Mouse (Mus musculus) adrenal gland, adult 2 months (tissue): ENCODE measurements around the gene Ttc22. TPM values are rescaled to one million over a fixed set of nuclear protein-coding genes. Genes with fewer than 3 reads are reported as not detected.

ENCODE experiments used
- DNase-seq: peaks from one replicate; pipeline ENCODE4 v3.0.0; 2021
- long read RNA-seq: library from polyadenylated mRNA; stranded (forward); transcript quantifications from one replicate; pipeline ENCODE4 v2.0.0, GENCODE M21; 2021
- polyA plus RNA-seq: library from polyadenylated mRNA; depleted of rRNA; stranded (reverse); fragments of >200 nt; gene quantifications from 2 replicates; pipeline ENCODE4 v1.2.3, GENCODE M21; 2012; rRNA removed
- total RNA-seq, 2 experiments: library from RNA; stranded (reverse); gene quantifications; 2 replicates each; pipeline ENCODE4 v1.2.3; 2021

Ttc22 gene
- total RNA-seq: under 1 TPM in 1 of 2 experiments, not detected in 1; 0.12 TPM
- polyA plus RNA-seq: 0.04 TPM in 1 of 2 replicates, not detected in the other
- long read RNA-seq: 0 reads

DNA sequence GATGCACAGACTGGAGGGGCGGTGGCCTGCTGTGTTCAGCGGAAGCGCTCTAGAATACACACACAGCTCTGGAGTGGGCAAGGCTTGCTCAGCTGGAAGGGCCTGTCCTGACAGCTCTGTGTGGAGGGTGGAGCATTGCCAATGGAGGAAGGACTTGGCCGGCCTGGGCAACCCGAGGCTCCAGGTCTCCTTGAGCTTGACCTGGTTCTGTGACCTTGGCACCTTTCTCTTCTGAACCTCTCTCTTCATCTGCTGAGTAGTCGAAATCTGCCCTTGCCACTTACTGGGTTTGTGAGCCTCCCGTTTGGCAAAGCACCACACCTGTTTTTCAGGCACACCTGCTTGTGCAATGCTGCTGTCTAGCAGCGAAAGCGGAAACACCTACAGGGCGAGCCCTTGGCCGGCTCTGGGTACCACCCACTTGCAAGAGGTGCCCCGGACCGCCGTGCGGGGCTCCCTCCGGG is at the start of gene Ttc22:
Gene Ttc22, plus strand, starts transcription at position 403 of the 464 bp plus-strand sequence.
- peak; percentile 55 for DNase-seq

DNA sequence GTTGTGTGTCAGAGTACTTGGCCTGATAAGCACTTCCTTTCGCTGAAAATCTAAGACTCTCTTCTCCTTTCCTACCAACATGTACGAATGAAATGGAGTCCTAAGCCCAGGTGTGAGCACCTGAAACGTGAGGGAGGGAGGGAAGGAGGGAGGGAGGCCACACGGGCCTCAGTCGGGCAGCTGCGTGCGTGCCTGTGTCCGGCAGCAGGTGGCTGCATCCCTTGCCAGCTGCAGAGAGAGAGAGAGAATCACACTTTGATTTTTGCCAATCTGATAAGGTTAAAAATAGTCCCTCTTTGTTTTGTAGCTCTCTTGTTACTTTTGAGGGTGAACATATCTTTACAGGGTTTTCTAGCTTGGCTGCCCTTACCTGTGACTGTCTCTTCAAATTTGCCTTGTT is 47.2 kb upstream of the Ttc22 start:
- no peak for DNase-seq

DNA sequence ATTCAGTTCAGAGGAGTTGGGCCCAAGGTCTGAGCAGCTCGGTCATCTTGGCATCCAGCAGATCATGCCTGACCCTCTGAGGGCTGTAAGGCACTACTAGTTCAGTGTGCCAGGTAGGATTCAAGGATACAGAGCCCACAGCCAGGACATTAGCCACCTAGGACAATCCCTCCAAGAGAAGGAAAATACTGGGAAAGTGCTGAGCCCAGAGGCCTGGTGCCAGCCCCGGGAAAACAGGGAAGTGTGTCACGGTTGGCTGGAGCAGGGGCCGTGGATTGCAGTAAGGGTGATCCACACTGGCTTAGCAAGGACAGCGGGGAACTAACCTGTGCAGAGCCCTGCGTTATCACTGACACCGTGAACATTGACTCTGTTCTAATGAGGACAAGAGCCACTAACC is 44.7 kb upstream of the Ttc22 start:
- DNase-seq: no peak

DNA sequence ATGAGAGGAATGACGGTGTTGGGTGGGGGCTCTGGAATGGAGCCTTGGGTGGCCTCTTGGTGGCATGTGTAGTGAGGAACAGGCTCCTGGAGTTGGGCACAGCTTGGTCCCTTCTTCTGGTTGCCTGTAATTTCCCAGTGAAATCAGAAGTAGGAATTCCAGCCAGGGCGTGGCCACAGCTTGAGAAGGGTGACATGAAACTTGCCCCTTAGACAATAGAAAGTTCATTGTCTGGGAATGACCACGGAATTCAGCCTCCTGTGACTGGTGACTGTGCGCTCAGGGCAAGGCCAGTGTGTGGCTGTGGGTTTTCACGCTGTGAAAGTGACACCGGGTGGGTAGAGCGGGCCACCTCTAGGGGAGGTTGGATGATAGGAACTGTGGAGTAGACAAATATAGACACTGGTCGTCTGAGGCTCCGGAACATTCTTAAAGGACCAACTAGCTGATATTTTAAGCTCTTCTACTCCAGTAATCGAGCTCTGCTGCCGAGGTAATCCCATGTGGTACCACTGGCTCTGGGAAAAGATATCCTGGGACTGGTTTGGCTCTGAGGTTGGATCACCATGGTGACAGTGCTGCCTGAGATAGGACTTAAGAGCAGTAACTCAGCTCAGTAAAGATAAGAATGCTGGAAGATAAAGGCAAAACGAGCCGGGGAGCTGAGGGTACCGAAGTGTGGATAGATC is 40.9 kb upstream of the Ttc22 start:
- no peak for DNase-seq

DNA sequence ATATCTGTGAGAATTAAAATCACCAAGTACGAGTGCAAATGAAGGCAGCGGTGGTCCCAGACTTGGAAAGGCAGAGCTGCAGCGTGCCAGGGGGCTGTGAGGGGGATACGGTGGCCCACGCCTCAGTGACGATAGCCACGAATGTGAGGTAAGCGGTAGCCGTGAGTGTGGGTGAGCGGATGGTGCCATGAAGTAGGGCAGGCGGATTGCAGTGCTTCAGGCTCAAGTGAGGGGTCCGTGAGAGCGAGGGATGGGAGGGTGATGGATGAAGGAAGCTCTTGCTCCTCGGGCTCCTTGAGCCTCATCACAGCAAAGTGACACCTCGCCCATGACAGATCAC is 40.4 kb upstream of the Ttc22 start:
- DNase-seq: no peak

DNA sequence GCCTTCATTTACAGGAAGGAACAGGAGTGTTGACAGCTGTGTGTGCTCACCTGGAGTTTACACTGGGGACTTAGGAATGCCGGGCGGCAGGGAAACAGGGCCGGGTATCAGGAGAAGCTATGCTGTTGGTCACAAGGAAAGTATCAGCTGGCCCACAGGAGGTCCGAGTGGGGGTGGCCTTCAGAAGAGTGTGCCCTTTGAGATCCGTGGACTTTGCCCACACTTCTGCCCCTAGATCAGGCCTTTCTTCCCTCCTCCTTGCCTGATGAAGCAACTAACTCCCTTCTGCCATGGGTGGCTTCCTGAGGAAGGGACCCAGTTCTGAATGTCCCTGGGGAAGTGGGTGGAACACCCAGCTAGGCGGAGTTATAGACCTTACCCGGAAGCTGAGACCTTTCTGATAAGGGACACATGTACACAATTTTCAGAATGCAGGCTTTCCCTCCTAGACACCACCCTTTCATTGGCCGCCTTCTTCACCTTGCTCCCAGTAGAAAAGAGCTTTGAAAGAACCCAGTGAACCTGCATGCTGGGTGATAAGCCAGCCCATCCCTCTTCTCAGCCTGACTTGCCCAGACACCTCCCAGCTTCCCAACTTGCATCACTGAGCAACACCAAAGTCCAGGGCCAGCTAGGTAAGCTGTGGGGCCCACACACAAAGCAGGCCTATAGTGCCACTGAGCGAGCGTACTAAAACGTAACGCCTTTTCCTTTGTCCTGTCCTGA is 39.6 kb upstream of the Ttc22 start:
- DNase-seq: no peak

DNA sequence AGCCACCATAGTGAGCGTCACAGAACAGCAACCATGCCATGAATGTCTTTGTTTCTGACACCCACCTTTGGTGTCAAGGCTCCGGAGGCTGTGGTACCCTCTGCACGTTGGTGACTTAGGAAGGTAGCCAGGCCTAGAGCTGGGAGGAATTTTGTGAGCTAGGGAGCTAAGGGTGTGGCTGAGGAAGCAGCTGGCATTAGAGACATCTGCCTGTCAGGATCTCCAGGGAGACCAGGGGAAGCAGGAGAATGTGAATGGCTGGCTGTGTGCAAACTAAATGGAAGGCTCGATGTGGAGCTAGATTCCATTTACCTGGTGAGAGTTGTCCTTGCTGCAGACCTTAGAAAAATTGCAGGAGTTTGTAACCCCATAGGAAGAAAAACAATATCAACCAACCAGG is 37.6 kb upstream of the Ttc22 start:
- DNase-seq: no peak

DNA sequence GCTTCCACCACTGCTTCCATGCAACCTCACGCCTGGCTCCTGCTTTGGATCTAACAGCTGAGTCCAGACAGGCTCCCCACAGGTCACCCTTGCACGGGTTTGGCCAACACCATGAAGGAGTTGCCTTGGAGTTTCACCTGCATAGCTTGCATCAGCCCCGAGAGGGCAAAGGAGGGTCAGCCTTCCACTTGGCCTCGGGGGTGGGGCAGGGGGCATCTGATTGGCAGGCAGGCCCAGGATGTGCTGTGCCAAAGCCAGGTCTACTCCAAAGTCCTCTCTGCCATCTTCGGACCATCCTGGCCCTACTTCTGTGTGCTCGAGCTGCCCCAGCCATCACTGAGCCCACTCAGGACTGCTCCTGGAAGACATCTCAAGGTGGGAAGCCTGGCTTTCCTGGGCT is 35.2 kb upstream of the Ttc22 start:
- DNase-seq: no peak

DNA sequence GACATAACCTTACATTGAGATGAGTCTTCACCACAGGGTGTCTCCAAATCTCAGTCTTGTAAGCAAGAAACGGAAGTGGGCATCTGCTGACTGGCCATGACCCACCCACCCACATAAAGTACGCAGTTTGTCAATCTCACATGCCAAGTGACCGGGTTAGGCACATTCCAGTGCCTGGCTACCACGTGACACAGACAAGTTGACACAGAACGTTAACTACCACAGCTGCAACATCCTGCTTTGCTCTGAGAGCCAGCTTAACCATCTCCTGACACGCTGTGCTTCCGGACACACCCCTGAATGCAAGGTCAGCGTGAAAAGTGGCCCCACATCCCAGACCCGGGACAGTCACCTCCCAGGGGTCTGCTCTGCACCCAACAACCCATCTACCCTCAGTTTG is 32.1 kb upstream of the Ttc22 start:
- no peak for DNase-seq

DNA sequence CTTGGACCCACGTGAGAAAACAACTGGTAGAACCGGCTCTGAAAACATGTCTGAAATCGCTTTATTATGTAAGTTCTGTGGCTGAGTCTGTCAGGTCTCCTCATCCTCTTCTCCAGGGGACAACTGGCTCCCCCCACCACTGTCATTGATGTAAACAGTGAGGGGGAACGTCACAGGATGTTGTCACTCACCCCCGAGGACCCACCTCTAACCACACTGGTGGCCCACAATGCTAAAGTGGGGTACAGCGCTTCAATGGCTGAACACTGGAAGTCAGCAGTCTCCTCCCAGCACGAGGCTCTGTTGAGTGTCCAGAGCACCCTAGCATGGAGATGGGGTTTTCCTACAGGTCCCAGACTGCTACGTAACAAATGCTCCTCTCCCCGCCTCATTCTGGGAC is 31.4 kb upstream of the Ttc22 start:
- DNase-seq: no peak

DNA sequence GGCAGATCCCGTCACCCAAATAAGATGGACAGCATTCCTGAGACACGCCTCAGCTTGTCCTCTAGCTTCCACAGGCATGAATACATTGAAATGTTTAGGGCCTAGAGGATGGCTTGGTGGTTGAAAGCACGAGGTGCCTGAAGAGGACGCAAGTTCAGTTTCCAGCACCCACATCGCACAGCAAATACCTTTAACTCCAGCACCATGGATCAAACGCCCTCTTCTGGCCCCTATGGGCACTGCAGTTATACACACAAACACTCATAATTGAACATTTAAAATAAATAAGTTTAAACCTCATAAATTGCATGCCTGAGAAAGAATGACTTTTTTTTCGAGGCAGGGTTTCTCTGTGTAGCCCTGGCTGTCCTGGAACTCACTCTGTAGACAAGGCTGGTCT is 28.6 kb upstream of the Ttc22 start:
- no peak for DNase-seq

DNA sequence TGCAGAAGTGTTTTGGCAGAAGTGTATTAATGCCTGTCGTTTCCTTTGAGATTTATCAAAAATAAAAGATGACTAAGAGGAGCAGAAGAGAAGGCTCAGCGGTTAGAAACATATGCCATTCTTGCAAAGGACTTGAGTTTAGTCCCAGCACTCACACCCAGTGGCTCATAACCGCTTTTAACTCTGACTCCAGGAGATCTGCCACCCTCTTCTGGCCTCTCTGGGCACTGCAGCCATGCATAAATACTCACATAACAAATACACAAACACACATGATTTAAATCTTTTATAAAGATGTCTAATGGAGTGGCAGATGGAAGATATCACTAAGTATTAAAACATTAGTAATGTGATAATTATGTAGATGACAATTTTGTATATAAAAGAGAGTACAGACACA is 26.0 kb upstream of the Ttc22 start:
- DNase-seq: no peak

DNA sequence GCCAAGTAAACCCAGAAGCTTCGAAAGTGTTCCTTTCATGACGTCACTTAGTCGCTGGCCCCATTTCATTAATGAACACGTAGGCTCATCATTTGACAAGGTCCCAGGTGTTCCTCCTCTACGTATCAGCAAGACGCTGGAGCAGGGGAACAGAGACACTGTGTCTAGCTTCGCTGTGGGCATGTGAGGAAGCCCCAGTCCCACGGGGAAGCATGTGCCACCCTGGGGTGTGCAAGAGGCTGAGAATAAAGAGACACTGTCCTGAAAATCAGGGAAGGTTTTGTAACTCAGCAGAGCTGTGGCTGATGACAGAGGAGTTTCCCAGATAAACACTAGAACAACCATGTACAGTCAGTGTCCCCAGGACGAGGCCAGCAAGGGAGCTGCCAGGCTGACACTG is 25.2 kb upstream of the Ttc22 start:
- no peak for DNase-seq

DNA sequence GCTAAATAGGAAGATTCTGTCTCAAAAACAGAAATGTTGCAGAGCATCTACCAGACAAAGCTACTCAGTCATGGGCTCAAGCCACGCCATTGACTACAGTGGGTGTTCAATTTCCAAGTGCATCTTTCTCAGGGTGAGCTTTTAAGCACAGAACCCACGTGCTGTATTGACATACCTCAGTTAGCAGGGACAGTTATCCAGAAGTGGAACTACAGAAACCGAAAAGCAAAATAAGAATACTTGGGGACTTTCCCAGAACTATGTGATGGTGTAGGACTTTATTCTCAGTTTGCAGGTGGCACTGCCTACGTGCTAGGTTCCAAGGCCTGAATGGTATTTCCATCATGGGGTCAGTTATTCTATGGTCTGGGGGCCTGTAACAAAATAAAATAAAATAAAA is 24.5 kb upstream of the Ttc22 start:
- DNase-seq: no peak

DNA sequence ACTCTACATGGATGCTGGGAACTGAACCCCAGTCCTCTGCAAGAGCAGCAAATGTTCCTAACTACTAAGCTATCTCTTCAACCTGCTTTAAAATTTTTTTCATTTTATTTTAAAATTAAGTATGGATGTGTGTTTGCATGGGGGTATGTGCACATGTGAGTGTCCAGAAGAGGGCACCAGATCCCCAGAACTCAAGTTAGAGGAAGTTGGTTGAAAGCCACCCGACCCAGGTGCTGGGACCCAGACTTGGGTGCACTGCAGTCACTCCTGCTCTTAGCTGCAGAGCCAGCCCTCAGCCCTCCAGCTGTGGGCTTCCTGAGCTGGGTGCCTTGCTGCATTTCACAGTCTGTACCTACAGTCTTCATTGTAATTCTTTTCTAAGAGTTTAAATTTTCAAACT is 22.8 kb upstream of the Ttc22 start:
- no peak for DNase-seq

DNA sequence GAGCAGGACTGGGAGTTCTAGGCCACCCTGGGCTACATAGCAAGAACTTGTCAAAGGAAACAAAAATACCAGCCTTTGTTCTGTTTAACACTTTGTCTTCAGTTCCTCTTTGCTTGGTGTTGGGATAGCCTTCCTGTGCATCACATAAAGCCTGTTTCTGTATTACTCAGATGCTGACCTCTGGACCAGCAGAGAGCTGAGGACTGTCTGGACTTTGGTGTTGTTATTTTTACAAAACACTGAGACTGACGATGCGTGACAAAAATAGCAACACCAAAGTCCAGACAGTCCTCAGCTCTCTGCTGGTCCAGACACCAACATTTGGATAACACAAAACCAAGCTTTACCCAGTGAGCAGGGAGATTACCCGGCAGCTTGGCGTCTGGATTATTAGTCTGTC is 21.5 kb upstream of the Ttc22 start:
- DNase-seq: no peak

DNA sequence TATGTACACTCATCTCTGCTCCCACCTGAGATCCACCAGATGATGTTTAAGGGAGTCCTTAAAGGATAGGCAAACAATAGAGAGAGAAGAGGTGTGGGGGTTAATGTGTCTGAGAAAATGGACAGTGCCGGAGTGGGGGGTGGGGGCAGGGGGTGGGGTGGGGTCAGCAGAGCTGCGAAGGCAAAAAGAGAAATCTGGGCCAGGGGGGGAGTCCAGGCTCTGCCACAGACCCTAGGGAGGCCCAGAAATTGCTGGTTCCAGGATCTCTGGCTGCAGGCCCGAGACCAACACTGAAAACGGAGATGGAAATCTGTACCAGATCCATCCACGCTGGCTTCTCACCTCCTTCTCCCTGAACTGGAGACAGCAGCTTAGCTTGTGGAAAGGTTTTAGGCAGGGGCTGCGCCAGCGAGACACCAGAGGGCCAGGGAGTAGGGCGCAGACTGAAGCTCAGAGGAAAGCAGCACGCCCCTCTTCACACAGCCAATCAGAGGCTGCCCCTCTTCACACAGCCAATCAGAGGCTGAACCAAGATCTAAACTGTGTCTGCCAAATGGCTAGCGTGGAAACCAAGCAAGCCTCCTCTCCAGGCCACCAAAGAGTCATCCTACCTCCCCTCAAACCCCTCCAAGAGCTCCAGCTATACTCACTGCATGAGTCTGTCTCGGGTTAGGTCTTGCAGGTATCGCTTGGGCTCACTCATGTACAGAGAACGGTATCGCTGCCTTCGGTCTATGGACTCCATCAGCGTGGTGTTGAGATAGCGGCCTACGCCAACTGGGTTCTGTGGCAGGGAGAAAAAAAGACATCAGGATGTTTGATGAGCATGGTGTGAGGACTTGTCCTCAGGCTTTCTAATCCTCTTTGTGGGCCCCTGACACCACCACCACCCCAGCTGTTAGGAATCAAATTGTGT is 15.3 kb upstream of the Ttc22 start:
- DNase-seq: no peak

DNA sequence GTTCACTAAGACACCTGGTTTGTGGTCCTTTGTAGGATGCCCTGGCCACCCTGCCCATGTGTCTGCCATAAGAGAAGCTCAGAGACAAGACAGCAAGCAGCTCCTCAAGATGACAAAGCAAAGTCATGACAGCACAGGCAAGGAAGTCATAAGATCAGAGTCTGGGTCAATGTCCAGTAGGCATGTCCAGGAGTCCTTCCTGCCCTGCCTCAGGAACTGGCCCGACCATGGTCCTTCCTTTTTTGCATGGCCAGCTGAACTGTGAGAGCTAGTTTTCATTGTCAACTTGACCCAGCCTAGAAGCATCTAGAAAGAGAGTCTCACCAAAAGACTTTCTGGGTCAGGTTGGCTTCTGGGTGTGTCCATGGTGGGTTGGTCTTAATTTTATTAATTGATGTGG is 14.3 kb upstream of the Ttc22 start:
- no peak for DNase-seq

DNA sequence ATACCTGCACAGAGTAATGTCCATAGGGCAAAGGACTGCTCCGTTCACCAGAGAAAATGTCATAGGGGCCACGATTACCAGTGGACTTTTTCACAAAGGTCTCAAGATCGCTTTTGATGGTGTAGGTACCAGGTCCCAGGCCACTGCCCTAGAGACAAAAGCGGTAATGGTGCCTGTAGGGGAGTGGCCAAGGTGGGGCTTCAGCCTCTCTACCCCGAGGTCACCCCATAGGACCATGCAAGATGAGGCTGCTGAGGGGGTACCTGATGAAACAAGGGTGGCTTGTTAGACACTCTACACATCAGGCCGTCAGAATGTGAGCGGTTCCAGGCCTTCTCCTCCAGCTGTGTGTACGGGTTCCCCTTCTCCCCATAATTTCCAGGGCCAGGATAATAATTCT is 9.1 kb upstream of the Ttc22 start:
- no peak for DNase-seq

DNA sequence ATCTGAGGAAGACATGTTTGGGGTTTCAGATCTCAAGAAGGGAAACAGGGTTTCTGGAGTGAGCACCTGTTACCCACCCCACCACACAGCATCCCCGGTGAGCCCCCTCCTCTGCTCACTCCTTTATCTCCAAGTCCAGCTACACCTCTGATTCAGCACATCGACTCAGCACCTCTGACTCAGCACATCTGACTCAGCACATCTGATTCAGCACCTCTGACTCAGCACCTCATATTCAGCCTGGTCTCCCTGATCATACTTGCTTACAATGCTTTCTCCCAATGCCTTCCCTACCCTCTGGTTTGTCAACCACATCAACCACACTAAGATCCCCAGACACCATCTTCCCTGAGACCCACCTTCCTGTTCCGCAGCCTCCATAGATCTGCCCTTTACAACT is 8.7 kb upstream of the Ttc22 start:
- peak; percentile 85 for DNase-seq

DNA sequence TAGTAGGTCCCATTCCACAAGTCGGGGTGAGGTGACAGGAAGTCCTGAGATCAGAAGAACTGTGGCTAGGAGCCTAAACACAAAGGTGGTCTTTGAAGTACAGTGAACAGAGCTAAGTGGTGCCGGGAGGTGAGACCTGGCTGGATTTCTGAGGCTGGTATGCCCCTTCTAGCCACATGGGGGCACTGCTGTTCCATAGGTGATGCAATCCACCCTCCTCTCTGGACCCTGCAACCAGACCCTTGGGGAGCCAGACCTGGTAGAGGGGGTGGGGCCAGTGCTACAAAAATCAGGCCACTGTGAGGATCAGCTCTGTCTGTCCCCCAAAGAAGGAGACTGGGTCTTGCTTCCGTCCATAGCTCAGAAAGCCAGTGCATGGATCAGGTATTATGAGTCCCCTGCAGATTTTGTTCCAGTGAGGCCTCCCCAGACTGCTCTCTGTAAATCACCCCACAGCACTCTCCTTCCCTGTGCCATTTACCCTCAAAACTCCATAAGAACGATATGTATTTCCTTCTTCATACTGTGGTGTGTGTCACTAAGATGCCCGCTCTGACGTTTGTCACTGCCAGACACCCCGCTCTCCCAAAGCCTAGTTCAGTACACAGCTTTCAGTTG is 7.9 kb upstream of the Ttc22 start:
- peak; percentile 57 for DNase-seq

DNA sequence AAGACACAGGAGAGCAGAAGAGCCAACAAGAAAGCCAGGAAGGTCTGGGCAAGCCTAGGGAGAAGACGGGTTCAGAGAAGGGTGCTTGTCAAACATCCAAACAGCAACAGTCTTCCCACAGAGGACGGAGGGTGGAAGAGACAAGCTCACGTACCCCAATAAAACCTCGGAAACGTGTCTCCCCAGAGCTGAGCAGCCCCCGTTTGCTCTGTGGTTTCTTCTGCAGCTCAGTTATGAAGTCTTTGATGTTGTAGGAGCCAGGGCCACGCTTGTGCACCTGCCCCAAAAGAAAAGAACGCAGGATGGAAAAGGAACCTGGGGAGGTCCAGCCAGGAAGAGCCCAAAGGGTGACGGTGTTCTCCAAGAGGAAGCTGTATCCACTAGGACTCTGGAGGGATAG is 7.4 kb upstream of the Ttc22 start:
- no peak for DNase-seq
